Mouse (Mus musculus) neural tube, embryonic 14.5 days (tissue): ENCODE data around the gene Spry1. TPM values are rescaled to one million over a fixed set of nuclear protein-coding genes. Genes with fewer than 3 reads are reported as not detected.
A peak's percentile ranks its signal among the peaks of the same experiment; 100 is the strongest.

Experiments
- ATAC-seq: fragments of 200-750 bp; cut with Nextera tagmentation; 2 replicates; pipeline ENCODE4 v1.8.0; 2017; ENCODE audit warnings: low read depth, mild to moderate bottlenecking, moderate TSS enrichment, moderate library complexity
- H3K27ac ChIP-seq: fragments of 300-500 bp; sonication (generic); 2 replicates; pipeline ENCODE4 v1.5.1; 2014; ENCODE audit warnings: low read depth, mild to moderate bottlenecking, control low read depth, low read length, moderate library complexity, mixed read lengths
- H3K27me3 ChIP-seq: fragments of 300-500 bp; sonication (generic); 2 replicates; pipeline ENCODE4 v1.6.1; 2014; ENCODE audit warnings: low read length; ENCODE audit not compliant: control insufficient read depth, insufficient read depth
- H3K36me3 ChIP-seq: fragments of 300-500 bp; sonication (generic); 2 replicates; pipeline ENCODE4 v1.6.1; 2014; ENCODE audit warnings: low read length, mixed read lengths; ENCODE audit not compliant: control insufficient read depth, insufficient read depth
- H3K4me1 ChIP-seq: fragments of 300-500 bp; sonication (generic); 2 replicates; pipeline ENCODE4 v1.6.1; 2014; ENCODE audit warnings: low read length; ENCODE audit not compliant: control insufficient read depth, insufficient read depth
- H3K4me2 ChIP-seq: fragments of 300-500 bp; sonication (generic); 2 replicates; pipeline ENCODE4 v1.6.1; 2014; ENCODE audit warnings: mild to moderate bottlenecking, low read depth, low read length, control low read depth
- H3K4me3 ChIP-seq: fragments of 300-500 bp; sonication (generic); 2 replicates; pipeline ENCODE4 v1.5.1; 2014; ENCODE audit warnings: low read depth, low read length, control low read depth, mixed read lengths
- H3K9ac ChIP-seq: fragments of 300-500 bp; sonication (generic); replicated peaks from 2 replicates; pipeline ENCODE4 v1.6.1; 2014; ENCODE audit warnings: low read depth, mild to moderate bottlenecking, control low read depth, low read length, mixed read lengths
- H3K9me3 ChIP-seq: fragments of 300-500 bp; sonication (generic); 2 replicates; pipeline ENCODE4 v1.6.1; 2016; ENCODE audit warnings: low read length; ENCODE audit not compliant: control insufficient read depth
- WGBS: fragments of 180-500 bp; shearing (Covaris S2); extraction: QIAGEN DNeasy Blood & Tissue Kit; methylation state at CpG from one replicate; pipeline ENCODE4 v1.1.7; 2014; 5-methylcytosine and 5-hydroxymethylcytosine counted together
- polyA plus RNA-seq: library from polyadenylated mRNA; unstranded; fragments of >200 nt; fragmentation: Nextera tagmentation; extraction: Ambion mirVana; gene quantifications from 2 replicates; pipeline ENCODE4 v1.2.1, GENCODE M21; 2014

Spry1 gene
- polyA plus RNA-seq, 1 experiment from 2014 or later, result 5.0 TPM

GRCm38 (mm10) chr3:37605876-37606238, 33.9 kb upstream of the Spry1 start:
- no peaks in the 10 kb centered on the region for H3K4me1 ChIP-seq
- WGBS, result 89% methylated on average over 10 of the region's 10 CpGs
- H3K4me2 ChIP-seq, result no peak overlapping the region
- H3K9me3 ChIP-seq, result no peaks in the 10 kb centered on the region
- no peak overlapping the region for H3K4me3 ChIP-seq
- H3K27me3 ChIP-seq, result no peaks in the 10 kb centered on the region
- H3K9ac ChIP-seq, result no peak overlapping the region
- no peak overlapping the region for H3K27ac ChIP-seq
- ATAC-seq, result 0 out of 2 replicates have a peak, but pooled peaks have one; percentile 21
- H3K36me3 ChIP-seq, result no peaks in the 10 kb centered on the region

DNA sequence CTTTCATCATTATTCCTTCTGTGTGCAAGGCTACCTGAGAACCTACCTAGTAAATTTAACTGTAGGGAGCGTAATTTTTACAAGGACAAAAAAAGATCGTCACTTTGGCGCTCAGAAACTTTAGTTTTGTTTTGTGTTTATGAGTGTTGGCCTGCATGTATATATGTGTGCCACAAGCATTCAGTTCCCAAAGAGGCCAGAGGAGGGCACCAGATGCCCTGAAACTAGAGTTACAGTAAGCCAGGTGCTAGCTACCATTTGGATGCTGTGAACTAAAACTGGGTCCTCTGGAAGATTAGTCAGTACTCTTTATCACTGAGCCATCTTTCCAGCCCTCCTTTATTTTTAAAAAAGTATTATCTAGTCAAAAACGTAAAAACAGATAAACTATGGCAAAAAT, 30.8 kb upstream of the Spry1 start:
- ATAC-seq, result no peak
- WGBS, result 90% methylated on average over 4 of the region's 4 CpGs

GRCm38 (mm10) chr3:37610670-37611069, 29.1 kb upstream of the Spry1 start:
- no peak overlapping the region for H3K9ac ChIP-seq
- no peak overlapping the region for H3K4me2 ChIP-seq
- no peak overlapping the region for H3K27ac ChIP-seq
- no peaks in the 10 kb centered on the region for H3K36me3 ChIP-seq
- no peak overlapping the region for H3K4me3 ChIP-seq
- no peaks in the 10 kb centered on the region for H3K4me1 ChIP-seq
- H3K27me3 ChIP-seq, result no peaks in the 10 kb centered on the region
- no peak for ATAC-seq
- H3K9me3 ChIP-seq, result no peaks in the 10 kb centered on the region
- WGBS, result 88% methylated on average over 2 of the region's 2 CpGs

More for the DNA sequence above, 30.8 kb upstream of the Spry1 start:
- Histone ChIP-seq H3K27me3 (no peaks in the 10 kb centered on the region), H3K4me3 (no peak overlapping the region), H3K9me3 (no peaks in the 10 kb centered on the region), H3K4me1 (no peaks in the 10 kb centered on the region), H3K9ac (no peak overlapping the region), H3K36me3 (no peaks in the 10 kb centered on the region), H3K4me2 (no peak overlapping the region), H3K27ac (no peak overlapping the region)

DNA sequence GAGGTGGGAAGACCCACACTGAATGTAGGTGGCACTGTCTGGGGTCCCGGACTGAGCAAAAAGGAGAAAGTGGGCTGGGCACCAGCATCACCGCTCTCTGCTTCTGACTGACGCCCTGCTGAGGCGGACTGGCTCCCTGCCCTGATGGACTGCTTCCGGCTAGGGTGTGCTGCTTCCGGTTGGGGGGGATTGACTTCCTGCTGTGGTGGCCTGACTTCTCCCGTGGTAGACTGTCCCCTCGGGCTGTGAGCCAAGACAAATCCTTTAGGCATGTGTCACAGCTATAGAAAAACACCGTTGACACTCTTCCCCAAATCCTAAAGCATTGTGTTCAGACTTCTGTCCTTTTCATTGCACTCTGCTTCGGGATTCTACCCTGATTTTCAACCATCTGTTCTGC, 26.0 kb upstream of the Spry1 start:
- Histone ChIP-seq H3K9me3 (no peaks in the 10 kb centered on the region), H3K27ac (no peak overlapping the region), H3K9ac (no peak overlapping the region), H3K27me3 (no peaks in the 10 kb centered on the region), H3K4me2 (no peak overlapping the region), H3K4me3 (no peak overlapping the region), H3K4me1 (no peaks in the 10 kb centered on the region), H3K36me3 (no peaks in the 10 kb centered on the region)
- 65% methylated on average over 10 of the region's 10 CpGs for WGBS
- no peak for ATAC-seq

- no peak overlapping the region for H3K4me3 ChIP-seq
- H3K4me1 ChIP-seq, result no peaks in the 10 kb centered on the region
- WGBS, result 88% methylated on average over 10 of the region's 10 CpGs
- no peak overlapping the region for H3K4me2 ChIP-seq
- ATAC-seq, result no peak
- no peak overlapping the region for H3K27ac ChIP-seq
- H3K36me3 ChIP-seq, result no peaks in the 10 kb centered on the region
- no peaks in the 10 kb centered on the region for H3K9me3 ChIP-seq
- no peak overlapping the region for H3K9ac ChIP-seq
- no peaks in the 10 kb centered on the region for H3K27me3 ChIP-seq
Observed at GRCm38 (mm10) chr3:37614878-37615650, 24.7 kb upstream of the Spry1 start.

DNA sequence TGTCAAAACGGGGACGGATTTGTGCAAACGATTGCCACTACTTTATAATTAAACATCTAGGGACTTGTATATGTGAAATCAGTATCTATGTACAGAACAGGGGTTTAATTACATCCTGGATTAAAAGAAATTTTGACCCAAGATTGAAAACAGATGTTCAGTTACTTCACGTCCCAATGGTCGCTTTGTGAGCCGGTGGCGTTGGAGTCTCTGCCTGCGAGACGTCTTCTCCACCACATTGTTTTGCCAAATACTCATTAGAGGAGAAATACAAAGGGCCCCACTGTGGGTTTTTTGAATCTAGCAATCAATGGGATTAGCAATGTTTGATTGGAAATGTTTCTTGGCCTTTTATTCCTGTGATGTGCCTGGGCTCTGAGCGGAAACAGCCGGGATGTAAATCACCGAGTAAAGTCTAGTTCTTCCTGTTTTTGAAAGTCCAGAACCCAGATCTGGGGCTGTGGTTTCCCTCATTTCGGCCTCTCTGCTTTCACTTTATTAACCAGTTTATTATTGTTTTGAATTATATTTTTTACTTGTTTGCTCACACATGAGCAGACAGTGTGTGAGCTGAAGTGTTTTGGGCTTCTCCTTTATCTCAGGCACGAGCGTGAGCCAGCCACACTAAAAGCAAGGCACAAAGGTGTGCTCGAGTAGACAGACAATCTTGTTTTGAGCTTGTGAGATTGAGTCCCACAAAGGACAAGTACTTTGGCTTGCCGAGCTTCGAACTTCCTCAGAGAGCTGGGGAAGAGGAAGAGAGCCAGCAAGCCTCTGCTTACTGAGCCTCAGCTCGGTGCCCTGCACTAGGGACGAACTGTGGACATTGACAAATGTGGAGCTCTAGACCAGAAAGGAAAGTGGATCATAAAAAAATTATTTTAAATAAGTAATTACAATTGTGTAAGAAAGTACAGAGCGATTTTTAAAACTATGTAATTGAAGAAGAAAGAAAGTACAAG, 22.9 kb upstream of the Spry1 start:
- H3K27me3 ChIP-seq, result no peaks in the 10 kb centered on the region
- H3K4me1 ChIP-seq, result no peaks in the 10 kb centered on the region
- H3K36me3 ChIP-seq, result no peaks in the 10 kb centered on the region
- no peak overlapping the region for H3K4me3 ChIP-seq
- H3K9me3 ChIP-seq, result no peaks in the 10 kb centered on the region; the same call in 1 of the 2 replicates
- 77% methylated on average over 21 of the region's 21 CpGs for WGBS
- no peak for ATAC-seq
- H3K9ac ChIP-seq, result no peak overlapping the region
- no peak overlapping the region for H3K27ac ChIP-seq
- H3K4me2 ChIP-seq, result no peak overlapping the region

- Histone ChIP-seq H3K9ac (no peak overlapping the region), H3K27ac (no peak overlapping the region), H3K4me2 (no peak overlapping the region), H3K9me3 (no peaks in the 10 kb centered on the region), H3K4me1 (no peaks in the 10 kb centered on the region), H3K4me3 (no peak overlapping the region), H3K27me3 (no peaks in the 10 kb centered on the region), H3K36me3 (no peaks in the 10 kb centered on the region)
- no peak for ATAC-seq
- WGBS, result 69% methylated on average over 6 of the region's 6 CpGs
Observed at GRCm38 (mm10) chr3:37632246-37632645, 7.5 kb upstream of the Spry1 start.

GRCm38 (mm10) chr3:37632751-37633150, 7.0 kb upstream of the Spry1 start:
- 83% methylated on average over 3 of the region's 3 CpGs for WGBS

DNA sequence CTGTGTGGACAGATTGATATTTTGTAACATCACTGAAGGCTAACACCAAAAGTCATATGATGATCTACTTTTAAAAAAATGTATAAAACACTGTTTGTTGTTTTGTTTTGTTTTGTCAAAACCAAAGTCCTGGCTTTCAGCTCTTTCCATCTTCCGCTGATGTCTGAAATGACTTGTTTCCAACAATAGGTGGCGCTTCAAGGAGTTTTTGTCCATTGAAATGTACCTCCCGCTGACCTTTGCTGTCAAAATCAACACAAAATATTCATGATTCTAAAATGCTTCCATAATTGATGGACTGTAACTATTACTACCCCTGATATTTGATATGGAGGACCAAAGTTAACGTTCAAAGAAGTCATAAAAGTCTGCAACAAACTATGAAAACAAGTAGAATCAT, 5.1 kb upstream of the Spry1 start:
- no peak overlapping the region for H3K4me3 ChIP-seq
- H3K27ac ChIP-seq, result no peak overlapping the region
- no peak overlapping the region for H3K9ac ChIP-seq
- H3K9me3 ChIP-seq, result no peaks in the 10 kb centered on the region
- no peaks in the 10 kb centered on the region for H3K36me3 ChIP-seq
- 0 out of 2 replicates have a peak, but pooled peaks cover 3% of the 10 kb centered on the region for H3K4me1 ChIP-seq
- H3K4me2 ChIP-seq, result no peak overlapping the region
- ATAC-seq, result no peak
- peaks cover 2% of the 10 kb centered on the region; the same call in 1 of the 2 replicates for H3K27me3 ChIP-seq
- 50% methylated on average over 4 of the region's 4 CpGs for WGBS

More at GRCm38 (mm10) chr3:37632751-37633150, 7.0 kb upstream of the Spry1 start:
- H3K27ac ChIP-seq, result no peak overlapping the region
- ATAC-seq, result no peak
- no peak overlapping the region for H3K4me3 ChIP-seq
- H3K9ac ChIP-seq, result no peak overlapping the region
- H3K4me1 ChIP-seq, result no peaks in the 10 kb centered on the region
- H3K27me3 ChIP-seq, result no peaks in the 10 kb centered on the region
- no peak overlapping the region for H3K4me2 ChIP-seq
- H3K9me3 ChIP-seq, result no peaks in the 10 kb centered on the region
- no peaks in the 10 kb centered on the region for H3K36me3 ChIP-seq
